Mouse (Mus musculus): ENCODE results near the gene Haao.

DNA sequence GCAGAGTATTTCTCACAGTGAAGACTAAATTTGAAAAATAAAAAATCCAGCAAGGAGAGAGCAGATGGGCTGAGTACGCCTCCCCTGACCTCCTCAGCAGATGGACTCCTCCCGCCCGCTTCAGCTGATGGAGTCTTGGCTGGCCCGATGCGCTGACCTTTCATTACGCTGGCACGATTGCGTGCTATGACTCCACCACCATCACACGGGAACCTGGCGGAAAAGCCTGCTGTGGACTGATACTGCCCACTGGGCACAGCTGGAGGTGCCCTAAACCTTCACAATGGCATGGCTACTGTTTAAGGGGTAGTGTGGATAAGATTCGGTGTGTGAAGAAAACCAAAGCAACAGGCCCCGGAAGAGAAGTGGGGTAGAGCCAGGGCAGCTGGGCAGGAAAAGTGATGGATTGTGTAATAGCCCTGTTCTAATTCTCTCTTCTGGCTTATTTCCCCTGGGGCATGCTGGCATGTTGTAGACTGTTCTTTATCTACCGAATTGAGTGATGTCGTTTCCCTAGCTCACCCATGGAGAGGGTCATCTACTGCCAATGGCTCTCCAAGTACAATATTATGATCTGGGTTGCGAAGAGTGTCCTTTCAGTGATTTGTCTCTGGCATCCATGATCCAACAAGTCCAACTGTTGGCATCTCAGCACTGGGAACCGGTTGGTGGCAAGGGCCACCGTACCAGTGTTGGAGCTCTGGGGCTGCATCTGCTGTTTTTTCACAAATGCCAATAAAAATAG, 35.4 kb downstream of the Haao start:
- TF ChIP-seq CTCF (IDR thresholded peaks at IDR 0.05; ENCODE audit: low read depth) (no peak), EP300 (IDR thresholded peaks at IDR 0.05; ENCODE audit: low read depth) (no peak)
